Mouse (Mus musculus) thymus, postnatal 0 days (tissue): ENCODE results near the gene Slc37a1. TPM values are rescaled to one million over a fixed set of nuclear protein-coding genes. Genes with fewer than 3 reads are reported as not detected.

ENCODE experiments used
- DNase-seq: peaks from one replicate; pipeline ENCODE4 v3.0.0-alpha.2; 2015; ENCODE audit warnings: low spot score
- polyA plus RNA-seq: library from polyadenylated mRNA; unstranded; fragments of >200 nt; fragmentation: Nextera tagmentation; extraction: Ambion mirVana; gene quantifications from 2 replicates; pipeline ENCODE4 v1.2.1, GENCODE M21; 2015

Gene Slc37a1
- polyA plus RNA-seq, 1 experiment from 2014 or later = 14.1 TPM

DNA sequence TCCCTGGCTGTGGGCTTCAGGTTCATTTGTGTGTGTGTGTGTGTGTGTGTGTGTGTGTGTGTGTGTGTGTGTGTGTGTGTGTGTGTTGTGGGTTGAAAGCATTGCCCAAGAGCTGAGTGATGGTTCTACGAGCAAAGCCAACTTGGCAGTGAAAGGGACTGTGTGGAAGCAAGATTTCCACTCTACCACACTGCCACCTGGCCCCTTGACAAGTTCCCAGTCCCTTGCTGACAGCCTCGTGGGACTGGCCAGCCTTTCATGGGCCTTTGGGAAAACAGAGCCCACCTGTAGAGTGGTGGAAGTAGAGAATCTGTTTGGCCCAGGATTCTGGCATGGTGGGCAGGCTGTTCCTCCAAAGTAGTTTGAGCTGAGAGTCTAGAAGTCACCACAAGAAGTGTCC lies 107.2 kb downstream of the Slc37a1 start:
- DNase-seq = no peak

DNA sequence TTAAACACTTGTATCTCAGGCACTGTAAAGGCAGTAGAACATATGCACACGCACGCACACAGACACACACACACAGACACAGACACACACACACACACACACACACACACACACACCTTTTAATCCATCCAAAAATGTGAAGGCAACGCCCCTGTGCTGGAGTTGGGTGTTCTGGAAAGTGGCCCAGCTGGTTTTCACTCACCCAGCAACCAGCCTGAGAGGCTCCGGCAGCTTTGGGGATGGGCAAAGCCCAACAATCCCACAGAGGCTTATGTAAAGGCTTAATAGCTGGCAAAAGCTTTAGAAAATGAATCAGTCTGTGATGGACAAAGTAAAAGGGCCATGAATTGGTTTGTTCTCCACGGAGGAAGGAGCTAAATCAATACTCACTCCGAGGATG lies 113.7 kb downstream of the Slc37a1 start:
- no peak for DNase-seq

Other genes with a start within 250 kb of the Slc37a1 start
- gene Abcg1, start 229.1 kb upstream of the Slc37a1 start, polyA plus RNA-seq = 36.7 and 49.0 TPM in 2 replicates
- gene Tff3, start 157.1 kb upstream of the Slc37a1 start, polyA plus RNA-seq = 7.1 and 8.7 TPM in 2 replicates
- gene Tff2, start 142.5 kb upstream of the Slc37a1 start, polyA plus RNA-seq = 1.2 and 1.4 TPM in 2 replicates
- 4.3 and 7.4 TPM in 2 replicates for gene Tff1, start 121.5 kb upstream of the Slc37a1 start, polyA plus RNA-seq
- gene Tmprss3, start 87.8 kb upstream of the Slc37a1 start, polyA plus RNA-seq = 0.13 and 0.25 TPM in 2 replicates
- 66.8 and 75.0 TPM in 2 replicates for gene Ubash3a, start 78.9 kb upstream of the Slc37a1 start, polyA plus RNA-seq
- 0.90 and 1.2 TPM in 2 replicates for gene Rsph1, start 9.4 kb upstream of the Slc37a1 start, polyA plus RNA-seq
- gene Pde9a, start 99.4 kb downstream of the Slc37a1 start, polyA plus RNA-seq = 1.4 and 1.6 TPM in 2 replicates
- 23.9 and 24.7 TPM in 2 replicates for gene Wdr4, start 233.2 kb downstream of the Slc37a1 start, polyA plus RNA-seq
- gene Ndufv3, start 233.3 kb downstream of the Slc37a1 start, polyA plus RNA-seq = 425 and 444 TPM in 2 replicates